Mouse (Mus musculus) myocyte (in vitro differentiated cells): ENCODE measurements around the gene Padi6.

ENCODE experiments used
- CEBPB ChIP-seq: IDR thresholded peaks from 2 replicates; pipeline ENCODE4 v1.6.1; 2011; ENCODE audit warnings: mild to moderate bottlenecking, moderate library complexity; ENCODE audit not compliant: poor library complexity, insufficient read depth, severe bottlenecking
- MAX ChIP-seq: IDR thresholded peaks from one replicate; pipeline ENCODE4 v1.6.1; 2011; ENCODE audit warnings: low read depth, mild to moderate bottlenecking, control low read depth
- MYOG ChIP-seq, 3 experiments: IDR thresholded peaks; one replicate each; pipeline ENCODE4 v1.6.1; 2011; ENCODE audit warnings: control low read depth in 2 of 3, low read depth in 2 of 3, mild to moderate bottlenecking in 2 of 3; ENCODE audit not compliant: insufficient read length in 2 of 3, control insufficient read depth in 1 of 3, insufficient read depth in 1 of 3
- POLR2A ChIP-seq: IDR thresholded peaks from one replicate; pipeline ENCODE4 v1.6.1; 2011; ENCODE audit warnings: low read depth, mild to moderate bottlenecking, control low read depth, moderate library complexity; ENCODE audit not compliant: insufficient read length
- SRF ChIP-seq: IDR thresholded peaks from one replicate; pipeline ENCODE4 v1.6.1; 2011; ENCODE audit warnings: low read depth; ENCODE audit not compliant: control insufficient read depth, insufficient read length
- TCF12 ChIP-seq: IDR thresholded peaks from one replicate; pipeline ENCODE4 v1.6.1; 2011; ENCODE audit warnings: mild to moderate bottlenecking, control low read depth; ENCODE audit not compliant: poor library complexity, insufficient read depth, severe bottlenecking
- USF1 ChIP-seq: IDR thresholded peaks from one replicate; pipeline ENCODE4 v1.6.1; 2011; ENCODE audit warnings: low read depth, mild to moderate bottlenecking, control low read depth, moderate library complexity

DNA sequence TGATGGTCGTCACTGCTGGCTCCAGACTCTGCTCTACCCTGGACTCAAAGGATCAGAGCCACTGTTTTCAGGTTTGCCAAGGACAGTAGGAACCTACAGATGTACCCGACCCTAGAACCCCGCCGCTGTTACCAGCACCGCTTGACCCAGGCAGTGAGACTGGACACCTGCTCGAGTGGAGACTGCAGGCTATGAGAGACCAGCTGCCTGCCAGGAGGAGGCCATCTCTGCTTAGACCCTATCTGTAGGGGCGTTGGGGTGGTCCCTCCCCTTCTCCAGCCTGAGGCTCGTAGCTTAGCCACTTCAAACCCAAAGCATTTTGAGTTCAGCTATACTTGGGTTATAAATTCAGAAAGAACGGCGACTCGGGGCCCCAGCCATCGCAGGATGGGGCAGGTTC, 15.5 kb downstream of the Padi6 start:
- TF ChIP-seq POLR2A (no peak), USF1 (no peak), MAX (no peak), MYOG (IDR thresholded peaks at IDR 0.05; ENCODE audit: control insufficient read depth in 1 of 3, insufficient read depth in 1 of 3, insufficient read length in 2 of 3, low read depth in 2 of 3) (no peak), SRF (no peak), TCF12 (no peak), CEBPB (no peak)
